Mouse (Mus musculus): ENCODE results near the gene Wnt3a.

GRCm38 (mm10) chr11:59309976-59310375, 19.4 kb upstream of the Wnt3a start:
- TF ChIP-seq CTCF (IDR thresholded peaks at IDR 0.05; ENCODE audit: borderline replicate concordance, control insufficient read depth, extremely low read depth, insufficient read depth, low read length, poor library complexity) (no peak), POLR2A (IDR thresholded peaks at IDR 0.05; ENCODE audit: control insufficient read depth, extremely low read depth, insufficient read depth, low read length, poor library complexity) (no peak)

All from thymus, adult 2 months (tissue).